Mouse (Mus musculus) left cerebral cortex, adult 11 months (tissue): Measurements from ENCODE around the gene Jagn1.

Source experiments
- DNase-seq: peaks from one replicate; pipeline ENCODE4 v3.0.0; 2022; ENCODE audit warnings: low spot score

Gene Jagn1

DNA sequence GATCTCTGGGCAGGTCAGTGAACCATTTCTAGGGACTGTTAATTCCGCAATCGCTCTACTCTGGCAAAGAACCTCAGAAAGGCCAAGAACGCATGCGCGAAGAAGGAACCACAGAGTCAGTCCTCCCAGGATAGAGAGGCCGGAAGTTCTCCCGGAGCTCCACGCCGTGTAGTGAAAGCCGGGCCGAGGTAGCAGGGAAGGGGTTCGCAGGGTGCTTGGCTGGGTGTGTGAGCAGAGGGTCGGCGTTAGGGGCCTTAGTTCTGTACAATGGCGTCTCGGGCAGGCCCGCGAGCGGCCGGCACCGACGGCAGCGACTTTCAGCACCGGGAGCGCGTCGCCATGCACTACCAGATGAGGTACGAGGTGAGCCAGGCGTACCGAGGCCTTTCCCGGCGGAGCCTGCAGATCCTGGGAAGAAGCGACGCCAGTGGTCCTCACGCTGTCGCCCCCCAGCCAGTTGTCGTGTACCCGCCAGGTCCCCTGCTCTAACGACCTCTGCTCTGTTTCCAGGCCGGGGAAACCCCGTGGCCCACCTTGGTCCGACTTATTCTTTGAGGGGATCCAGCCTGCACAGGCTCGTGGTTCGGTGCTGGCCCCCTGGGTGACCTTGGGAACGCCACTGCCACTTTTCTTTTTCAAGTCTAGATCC, at the start of gene Jagn1:
Gene Jagn1, plus strand, starts transcription at position 128 of the 649 bp plus-strand sequence.
- peak; percentile 78 for DNase-seq

DNA sequence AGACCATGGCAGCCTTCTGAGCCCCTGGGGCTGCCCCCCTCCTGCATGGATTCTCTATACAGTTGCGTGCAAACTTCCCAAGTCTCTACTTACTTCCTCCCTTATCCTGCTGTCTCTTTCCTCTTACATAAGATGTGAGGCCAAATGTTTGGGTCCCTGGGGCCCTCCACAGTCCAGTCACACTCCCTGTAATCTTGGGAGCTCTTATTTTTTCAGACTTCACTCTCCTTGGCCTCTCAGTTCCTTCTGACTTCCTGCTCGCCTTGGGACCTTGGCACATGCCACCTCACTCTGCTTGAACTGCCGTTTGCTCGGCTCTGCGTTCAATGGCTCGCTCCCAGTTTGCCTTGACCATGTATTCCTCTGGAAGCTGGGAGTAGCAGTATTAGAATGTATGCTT, 48.4 kb upstream of the Jagn1 start:
- no peak for DNase-seq

DNA sequence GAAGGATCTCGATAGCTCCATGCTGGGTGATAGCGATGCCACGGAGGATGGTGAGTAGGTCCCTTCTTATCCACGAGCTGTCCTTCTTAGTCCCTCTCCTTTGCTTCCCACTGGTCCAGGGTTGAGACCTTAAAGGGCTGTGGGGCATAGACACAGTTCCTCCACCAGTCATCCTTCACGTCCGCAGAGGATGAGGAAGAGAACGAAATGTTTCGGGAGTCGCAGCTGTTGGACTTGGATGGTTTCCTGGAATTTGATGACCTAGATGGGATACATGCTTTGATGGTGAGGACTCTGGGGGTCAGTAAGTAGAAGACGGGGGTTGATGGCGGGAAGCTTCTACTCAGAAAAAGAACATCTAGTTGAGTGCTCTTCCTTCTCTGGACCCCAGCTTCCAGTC, 47.6 kb upstream of the Jagn1 start:
- DNase-seq = no peak

DNA sequence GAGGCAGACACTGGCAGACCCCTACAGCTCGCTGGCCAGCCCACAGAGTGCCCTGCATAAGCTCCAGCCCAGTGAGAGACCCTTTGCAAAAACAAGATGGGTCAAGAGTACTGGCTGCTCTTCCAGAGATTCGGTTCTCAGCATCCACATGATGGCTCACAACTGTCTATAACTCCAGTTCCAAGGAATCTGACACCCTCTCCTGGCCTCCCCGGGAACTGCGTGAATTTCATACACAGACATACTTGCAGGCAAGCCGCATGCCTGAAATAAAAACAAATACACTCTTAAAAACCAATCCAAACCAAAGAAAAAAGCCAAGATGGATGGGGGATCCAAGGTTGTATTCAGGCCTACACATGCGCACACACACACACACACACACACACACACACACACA, 46.9 kb upstream of the Jagn1 start:
- DNase-seq = no peak

DNA sequence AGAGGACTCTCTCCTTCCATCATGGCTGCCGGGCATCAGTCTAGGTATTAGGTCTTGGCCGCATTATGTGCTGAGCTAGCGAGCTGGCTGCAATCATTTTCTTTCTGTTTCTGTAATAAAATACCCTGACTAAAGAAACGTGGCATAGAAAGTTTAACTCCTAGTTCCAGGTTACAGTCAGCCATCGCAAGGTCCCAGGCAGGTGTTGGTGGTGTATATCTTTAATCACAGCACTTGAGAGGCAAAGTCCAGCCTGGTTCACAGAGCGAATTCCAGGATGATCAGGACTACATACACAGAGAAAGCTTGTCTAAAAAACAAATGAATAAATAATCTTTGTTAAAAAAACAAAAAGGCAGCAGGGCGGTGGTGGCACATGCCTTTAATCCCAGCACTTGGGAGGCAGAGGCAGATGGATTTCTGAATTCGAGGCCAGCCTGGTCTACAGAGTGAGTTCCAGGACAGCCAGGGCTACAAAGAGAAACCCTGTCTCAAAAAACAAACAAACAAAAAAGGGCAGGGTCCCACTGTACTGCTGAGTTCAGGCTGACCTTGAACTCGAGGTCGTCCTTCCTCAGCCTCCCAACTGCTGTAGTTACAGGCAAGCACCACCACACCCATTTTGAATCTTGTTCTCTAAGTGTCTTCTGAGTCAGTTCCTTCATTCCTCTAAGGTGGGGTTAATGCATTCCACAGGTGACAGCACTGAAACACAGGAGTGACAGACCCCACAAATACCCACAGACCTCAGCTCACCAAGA, 45.9 kb upstream of the Jagn1 start:
- DNase-seq = no peak

- no peak for DNase-seq
Measured at GRCm38 (mm10) chr6:113402094-113402493, 40.3 kb upstream of the Jagn1 start.

DNA sequence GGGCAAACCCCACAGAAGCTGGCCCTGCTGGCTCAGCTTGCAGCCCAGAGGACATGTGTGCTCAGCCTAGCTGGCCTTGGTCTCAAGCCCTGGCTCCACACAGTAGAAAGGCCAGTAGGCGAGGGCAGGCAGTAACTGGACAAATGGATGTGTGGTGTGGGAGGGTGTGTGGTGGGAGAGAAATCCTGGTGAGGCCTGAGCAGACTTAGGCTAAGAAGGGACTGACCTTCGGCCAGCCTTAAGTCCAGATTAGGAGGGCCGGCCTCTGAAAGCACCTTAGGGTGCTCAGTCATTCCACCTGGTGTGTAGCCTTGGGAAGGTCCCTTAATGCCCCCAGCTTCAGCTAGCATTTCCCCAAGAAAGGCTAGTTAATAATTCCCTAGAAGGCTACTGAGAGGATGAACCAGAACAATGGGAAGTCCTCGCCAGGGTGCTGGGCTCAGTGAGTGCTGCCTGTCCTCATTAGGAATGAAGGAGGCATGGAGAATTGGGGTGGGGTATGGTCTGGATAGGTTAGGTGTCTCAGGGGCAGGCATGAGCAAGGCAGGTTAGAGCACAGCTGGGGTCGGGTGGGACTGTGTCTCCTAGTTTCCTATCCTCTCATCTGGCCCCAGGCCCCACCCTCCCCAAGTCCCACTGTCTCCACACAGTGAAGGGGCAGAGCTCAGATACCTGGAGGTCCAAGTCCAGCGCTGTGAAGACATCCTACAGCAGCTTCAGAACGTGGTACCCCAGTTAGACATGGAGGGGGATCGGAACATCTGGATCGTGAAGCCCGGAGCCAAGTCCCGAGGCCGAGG, 37.5 kb upstream of the Jagn1 start:
- no peak for DNase-seq

DNA sequence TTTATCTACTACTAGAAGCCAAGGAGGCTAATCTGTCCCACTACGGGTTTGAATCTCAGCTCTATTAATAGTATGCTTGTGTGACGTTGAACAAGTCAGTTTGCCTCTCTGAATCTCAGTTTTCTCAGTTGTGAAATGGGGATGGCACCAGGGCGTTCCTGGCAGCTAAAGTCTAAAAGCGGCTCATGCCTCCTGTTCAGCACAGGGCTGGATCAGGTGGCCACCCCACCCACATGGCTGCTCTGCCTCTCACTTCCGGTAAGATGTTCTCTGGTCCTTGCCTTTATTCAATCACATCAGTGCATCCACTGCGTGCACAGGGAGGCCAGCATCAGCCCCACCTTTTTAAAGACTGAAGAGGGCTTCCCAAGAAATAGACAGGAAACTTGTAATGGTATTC, 36.9 kb upstream of the Jagn1 start:
- DNase-seq = no peak

DNA sequence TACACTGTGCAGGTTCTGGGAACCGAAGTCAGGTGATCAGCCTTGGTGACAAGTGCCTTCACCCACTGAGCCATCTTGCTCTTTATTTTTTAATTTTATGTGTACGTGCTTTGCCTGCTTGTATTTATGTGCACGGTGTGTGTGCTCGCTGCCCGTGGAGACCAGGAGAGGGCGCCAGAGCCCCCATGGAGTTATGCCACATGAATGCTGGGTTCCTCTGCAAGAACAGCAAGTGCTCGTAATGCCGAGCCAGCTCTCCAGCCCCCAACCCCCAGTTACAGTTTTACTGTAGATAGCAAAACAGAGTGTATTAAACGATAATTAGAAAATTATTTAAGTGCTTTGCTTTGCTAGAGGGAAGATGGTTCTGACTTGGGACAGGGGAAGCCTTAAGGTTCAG, 35.7 kb upstream of the Jagn1 start:
- no peak for DNase-seq

- DNase-seq = no peak
Measured at GRCm38 (mm10) chr6:113410001-113410400, 32.4 kb upstream of the Jagn1 start.

DNA sequence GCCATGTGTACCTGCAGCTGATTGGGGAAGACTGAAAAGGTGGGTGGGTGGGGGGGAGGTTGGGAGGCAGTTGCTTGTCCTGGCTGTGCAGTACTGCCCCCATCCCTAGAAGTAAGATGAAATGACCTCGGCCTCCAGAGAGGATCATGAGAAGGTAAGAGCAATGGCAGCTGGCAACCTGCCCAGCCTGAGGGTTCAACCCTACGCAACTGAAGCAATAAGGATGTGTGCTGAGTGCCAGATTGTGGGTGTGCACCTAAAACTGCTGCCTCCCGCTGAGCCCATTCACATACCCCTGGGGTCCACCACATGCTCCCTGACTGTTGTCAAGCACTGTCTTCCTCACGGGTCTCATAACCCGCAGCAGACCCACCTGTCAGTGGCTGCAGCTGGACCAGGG, 26.0 kb upstream of the Jagn1 start:
- no peak for DNase-seq

GRCm38 (mm10) chr6:113418441-113419198, 23.7 kb upstream of the Jagn1 start:
- DNase-seq = no peak

DNA sequence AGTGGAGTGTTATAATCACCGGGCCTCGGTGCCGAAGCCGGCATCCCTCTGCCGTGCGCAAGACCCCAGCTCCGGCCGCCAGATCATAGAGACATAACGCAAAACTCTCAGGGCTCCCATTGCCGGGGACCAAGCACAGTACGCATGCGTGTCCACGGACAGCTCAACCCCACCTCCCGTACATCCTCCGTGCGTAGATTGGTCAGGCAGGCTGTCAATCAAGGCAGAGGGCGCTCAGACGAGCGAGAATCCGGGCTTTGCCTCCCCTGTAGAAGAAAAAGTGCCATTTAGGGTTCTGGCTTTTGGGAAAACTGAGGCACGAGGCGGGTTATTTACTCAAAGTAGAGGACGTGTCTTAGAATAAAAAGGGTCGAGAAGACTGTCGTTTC, 23.2 kb upstream of the Jagn1 start, which contains the start of gene Rpusd3:
Gene Rpusd3, minus strand, starts transcription at position 142 of the 389 bp plus-strand sequence.
- DNase-seq = peak; percentile 91

DNA sequence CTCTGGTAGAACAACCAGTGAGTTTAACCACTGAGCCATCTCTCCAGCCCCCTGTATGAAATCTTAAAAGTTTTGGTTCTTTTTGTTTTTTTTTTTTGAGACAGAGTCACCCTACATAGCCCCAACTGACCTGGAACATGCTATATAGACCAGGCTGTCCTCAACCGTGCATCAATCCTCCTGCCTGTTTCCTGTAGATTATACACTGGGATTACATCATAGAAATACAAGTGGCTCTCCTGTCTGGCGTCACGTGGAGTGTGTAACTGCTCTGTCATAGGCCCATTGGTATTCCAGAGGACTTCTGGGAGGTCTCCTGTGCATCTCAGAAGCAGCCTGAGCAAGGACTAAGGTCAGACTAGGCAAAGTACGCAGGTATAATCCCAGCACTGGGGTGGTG, 19.4 kb upstream of the Jagn1 start:
- no peak for DNase-seq

- DNase-seq = no peak
Measured at GRCm38 (mm10) chr6:113424187-113424586, 18.2 kb upstream of the Jagn1 start.

- DNase-seq = no peak
Measured at GRCm38 (mm10) chr6:113426696-113427095, 15.7 kb upstream of the Jagn1 start.

- DNase-seq = no peak
Measured at GRCm38 (mm10) chr6:113427397-113427796, 15.0 kb upstream of the Jagn1 start.

DNA sequence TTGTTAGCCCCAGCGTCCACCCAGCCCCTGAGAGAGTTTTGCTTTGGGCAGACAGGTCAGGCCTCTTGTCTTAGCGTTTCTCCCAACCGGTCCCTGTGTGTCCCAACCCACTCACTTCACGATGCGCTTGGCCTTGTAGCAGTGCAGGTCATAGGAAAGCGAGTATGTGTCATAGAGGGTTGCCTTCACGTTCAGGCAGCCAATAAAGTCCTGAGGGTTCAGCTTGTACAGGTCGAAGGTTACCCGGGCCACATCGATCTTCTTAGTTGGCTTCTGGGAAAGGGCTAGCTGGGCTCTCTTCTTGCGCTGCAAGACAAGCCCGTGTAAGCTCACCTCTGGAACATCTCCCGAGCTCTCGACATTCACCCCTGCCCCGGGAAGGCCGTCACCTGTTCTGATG, 14.4 kb upstream of the Jagn1 start:
- DNase-seq = no peak

DNA sequence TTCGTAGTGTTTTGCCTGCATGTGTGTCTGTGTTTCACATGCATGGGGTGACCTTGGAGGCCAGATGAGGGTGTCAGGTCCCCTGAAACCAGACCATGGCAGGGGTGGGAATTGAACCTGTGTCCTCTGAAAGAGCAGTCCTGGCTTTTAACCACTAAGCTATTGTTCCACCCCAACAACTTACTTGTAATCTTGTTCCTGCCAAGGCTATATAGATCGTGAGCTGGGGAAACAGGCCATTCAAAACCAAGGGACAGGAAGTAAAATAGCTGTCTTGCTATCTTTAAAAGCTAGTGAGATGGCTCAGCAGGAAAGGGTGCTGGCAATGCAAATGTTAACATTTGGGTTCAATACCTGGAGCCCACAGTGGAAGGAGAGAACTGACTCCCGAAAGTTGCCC, 12.4 kb upstream of the Jagn1 start:
- no peak for DNase-seq

- no peak for DNase-seq
Measured at GRCm38 (mm10) chr6:113430846-113431245, 11.5 kb upstream of the Jagn1 start.

DNA sequence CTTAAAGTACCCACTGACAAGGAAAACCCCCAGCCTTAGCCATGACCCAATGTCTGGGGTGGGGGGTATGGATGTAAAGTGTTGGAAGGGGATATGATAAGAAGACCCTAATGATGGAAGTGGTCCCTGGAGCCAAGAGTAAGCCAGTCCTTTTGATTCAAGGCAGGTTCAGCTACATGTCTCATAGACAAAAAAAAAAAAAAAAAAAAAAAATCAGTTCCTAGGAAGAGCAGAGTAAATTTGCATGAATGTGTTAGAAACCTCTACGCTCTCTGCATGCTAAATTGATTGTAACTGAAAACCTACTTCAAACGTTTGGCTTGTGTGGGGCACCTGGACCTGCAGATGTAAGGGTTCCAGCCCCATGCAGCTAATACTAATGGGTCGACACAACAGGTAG, 10.6 kb upstream of the Jagn1 start:
- DNase-seq = no peak

DNA sequence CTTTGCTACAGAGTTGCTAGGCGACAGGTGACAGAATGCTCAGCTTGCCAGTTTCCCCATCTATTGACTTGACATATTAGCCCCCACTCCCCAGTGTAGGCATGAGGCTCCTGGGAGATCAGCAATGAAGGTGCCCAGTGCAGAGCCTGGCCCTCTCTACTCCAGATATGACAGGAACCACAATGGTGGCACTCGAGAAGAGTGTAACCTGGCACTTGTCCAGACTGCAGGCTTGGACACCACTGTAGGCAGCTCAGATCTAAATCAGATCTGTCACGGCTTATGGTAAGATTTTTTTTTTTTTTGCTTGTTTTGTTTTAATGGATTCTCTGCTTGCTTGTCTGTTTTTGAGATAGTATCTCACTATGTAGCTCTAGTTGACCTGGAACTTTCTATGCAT, 8.7 kb upstream of the Jagn1 start:
- no peak for DNase-seq
